Mouse (Mus musculus): ENCODE measurements around the gene Lysmd2. TPM values are rescaled to one million over a fixed set of nuclear protein-coding genes. Genes with fewer than 3 reads are reported as not detected.
A peak's percentile ranks its signal among the peaks of the same experiment; 100 is the strongest.

Lysmd2 gene
- polyA plus RNA-seq, 1 experiment from 2014 or later: 20.9 TPM

DNA sequence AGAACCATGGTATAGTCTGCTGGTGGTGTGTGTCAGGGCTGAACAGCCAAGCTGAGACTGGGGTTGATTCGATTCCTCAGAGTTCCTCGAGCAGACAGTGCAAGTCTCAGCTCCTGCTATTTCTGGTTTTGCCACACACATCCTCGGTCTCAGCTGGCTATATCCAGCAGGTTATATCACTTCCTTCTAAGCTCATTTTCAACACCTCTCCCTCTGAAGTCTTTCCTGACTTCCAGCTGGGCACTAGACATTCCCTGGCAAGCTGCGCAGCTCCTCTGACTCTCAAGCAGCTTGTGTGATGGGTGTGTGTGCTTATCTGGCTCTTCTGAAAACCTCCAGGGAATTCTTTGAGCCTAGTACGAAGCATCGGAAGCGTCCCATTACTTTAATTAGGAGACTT is 50.7 kb downstream of the Lysmd2 start:
- H3K9me3 ChIP-seq (replicated peaks): no peaks in the 10 kb centered on the region
- H3K36me3 ChIP-seq: no peaks in the 10 kb centered on the region
- peaks cover 5% of the 10 kb centered on the region; the same call in 1 of the 2 replicates for H3K4me1 ChIP-seq (replicated peaks)
- H3K27ac ChIP-seq: no peak overlapping the region
- WGBS: 20% methylated on average over 7 of the region's 7 CpGs
- H3K27me3 ChIP-seq: no peaks in the 10 kb centered on the region
- no peak for ATAC-seq (replicated peaks; ENCODE audit: insufficient number of reproducible peaks, insufficient read depth, low FRiP score, low read depth)
- 0 out of 2 replicates have a peak overlapping the region, but pooled peaks have one; percentile 6 for H3K4me2 ChIP-seq
- no peak overlapping the region for H3K4me3 ChIP-seq
- no peak overlapping the region for H3K9ac ChIP-seq

- WGBS: 64% methylated on average over 7 of the region's 7 CpGs
- H3K4me2 ChIP-seq: no peak overlapping the region
- no peaks in the 10 kb centered on the region for H3K36me3 ChIP-seq
- no peak overlapping the region for H3K4me3 ChIP-seq
- no peak for ATAC-seq (replicated peaks; ENCODE audit: insufficient number of reproducible peaks, insufficient read depth, low FRiP score, low read depth)
- no peak overlapping the region for H3K27ac ChIP-seq
- no peak overlapping the region for H3K9ac ChIP-seq
- no peaks in the 10 kb centered on the region for H3K9me3 ChIP-seq (replicated peaks)
- H3K4me1 ChIP-seq (replicated peaks): peaks cover 5% of the 10 kb centered on the region; the same call in 1 of the 2 replicates
- H3K27me3 ChIP-seq: peaks cover 1% of the 10 kb centered on the region; the same call in 1 of the 2 replicates
These were observed 52.8 kb downstream of the Lysmd2 start for GRCm38 (mm10) chr9:75678341-75678740.

DNA sequence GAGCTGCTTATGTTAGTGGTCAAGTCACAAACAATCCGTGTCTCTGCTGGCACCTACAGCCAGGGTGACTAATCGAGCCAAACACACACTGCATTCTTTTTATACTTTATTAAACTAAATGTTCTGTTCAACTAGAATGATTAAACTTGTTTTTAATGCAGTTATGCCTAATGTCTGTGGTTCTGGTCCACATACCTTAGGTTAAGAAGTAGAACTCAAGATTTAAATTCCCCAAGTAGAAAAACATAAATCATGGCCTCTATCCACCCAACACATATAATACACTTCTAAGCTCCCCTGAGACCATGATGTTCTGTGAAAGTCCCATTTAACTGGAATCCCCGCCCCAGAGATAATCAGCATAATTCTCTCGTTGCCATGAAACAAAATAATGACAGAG is 54.1 kb downstream of the Lysmd2 start:
- Histone ChIP-seq H3K9me3 (replicated peaks) (no peaks in the 10 kb centered on the region), H3K4me1 (replicated peaks) (peaks cover 8% of the 10 kb centered on the region), H3K27ac (no peak overlapping the region), H3K27me3 (peaks cover 8% of the 10 kb centered on the region), H3K4me3 (no peak overlapping the region), H3K36me3 (no peaks in the 10 kb centered on the region), H3K9ac (no peak overlapping the region), H3K4me2 (no peak overlapping the region)
- ATAC-seq (replicated peaks; ENCODE audit: insufficient number of reproducible peaks, insufficient read depth, low FRiP score, low read depth): no peak
- 71% methylated on average over 4 of the region's 4 CpGs for WGBS

GRCm38 (mm10) chr9:75680606-75681005 is 55.1 kb downstream of the Lysmd2 start:
- 85% methylated on average over 5 of the region's 5 CpGs for WGBS
- H3K9ac ChIP-seq: no peak overlapping the region
- H3K9me3 ChIP-seq (replicated peaks): no peaks in the 10 kb centered on the region
- H3K4me2 ChIP-seq: no peak overlapping the region
- peaks cover 8% of the 10 kb centered on the region for H3K4me1 ChIP-seq (replicated peaks)
- H3K27me3 ChIP-seq: peaks cover 8% of the 10 kb centered on the region
- no peak for ATAC-seq (replicated peaks; ENCODE audit: insufficient number of reproducible peaks, insufficient read depth, low FRiP score, low read depth)
- H3K36me3 ChIP-seq: no peaks in the 10 kb centered on the region
- no peak overlapping the region for H3K27ac ChIP-seq
- H3K4me3 ChIP-seq: no peak overlapping the region

- peak within 1 kb of the TSS; percentile 32 for H3K4me3 ChIP-seq
- H3K36me3 ChIP-seq: no peaks in the 10 kb centered on the region
- peak within 1 kb of the TSS; percentile 58 for H3K4me2 ChIP-seq
- H3K9me3 ChIP-seq (replicated peaks): no peaks in the 10 kb centered on the region
- no peak within 1 kb of the TSS for H3K9ac ChIP-seq
- peak; percentile 85 for ATAC-seq (replicated peaks; ENCODE audit: insufficient number of reproducible peaks, insufficient read depth, low FRiP score, low read depth)
- H3K27ac ChIP-seq: no peak within 1 kb of the TSS
- peaks cover 8% of the 10 kb centered on the region for H3K27me3 ChIP-seq
- WGBS: 9% methylated on average over 42 of the region's 42 CpGs
- peaks cover 3% of the 10 kb centered on the region for H3K4me1 ChIP-seq (replicated peaks)
These were observed 58.1 kb downstream of the Lysmd2 start, which contains the start of gene Scg3 for GRCm38 (mm10) chr9:75683426-75684191. Gene Scg3 (minus strand): TSS chr9:75684056.

- WGBS: 65% methylated on average over 4 of the region's 4 CpGs
- no peaks in the 10 kb centered on the region for H3K9me3 ChIP-seq (replicated peaks)
- H3K27me3 ChIP-seq: peaks cover 8% of the 10 kb centered on the region
- H3K9ac ChIP-seq: no peak overlapping the region
- peaks cover 3% of the 10 kb centered on the region for H3K4me1 ChIP-seq (replicated peaks)
- no peak overlapping the region for H3K27ac ChIP-seq
- no peak for ATAC-seq (replicated peaks; ENCODE audit: insufficient number of reproducible peaks, insufficient read depth, low FRiP score, low read depth)
- peak overlapping the region; percentile 32; the same call in 1 of the 2 replicates for H3K4me3 ChIP-seq
- no peaks in the 10 kb centered on the region for H3K36me3 ChIP-seq
- peak overlapping the region; percentile 58 for H3K4me2 ChIP-seq
These were observed 58.8 kb downstream of the Lysmd2 start for GRCm38 (mm10) chr9:75684292-75684691.

GRCm38 (mm10) chr9:75684772-75685171 is 59.2 kb downstream of the Lysmd2 start:
- no peaks in the 10 kb centered on the region for H3K9me3 ChIP-seq (replicated peaks)
- peaks cover 3% of the 10 kb centered on the region for H3K4me1 ChIP-seq (replicated peaks)
- 73% methylated on average over 3 of the region's 3 CpGs for WGBS
- H3K9ac ChIP-seq: no peak overlapping the region
- H3K4me2 ChIP-seq: no peak overlapping the region
- no peak overlapping the region for H3K4me3 ChIP-seq
- ATAC-seq (replicated peaks; ENCODE audit: insufficient number of reproducible peaks, insufficient read depth, low FRiP score, low read depth): no peak
- peaks cover 8% of the 10 kb centered on the region for H3K27me3 ChIP-seq
- no peaks in the 10 kb centered on the region for H3K36me3 ChIP-seq
- H3K27ac ChIP-seq: no peak overlapping the region

Other genes with a start within 250 kb of the Lysmd2 start
- gene Mapk6, start 215.7 kb upstream of the Lysmd2 start, polyA plus RNA-seq (2015; fragmentation: Nextera tagmentation; extraction: Ambion mirVana): 36.4 and 42.3 TPM in 2 replicates
- 27.1 and 27.7 TPM in 2 replicates for gene Leo1, start 184.2 kb upstream of the Lysmd2 start, polyA plus RNA-seq (2015; fragmentation: Nextera tagmentation; extraction: Ambion mirVana)
- gene Tmod3, start 66.1 kb upstream of the Lysmd2 start, polyA plus RNA-seq (2015; fragmentation: Nextera tagmentation; extraction: Ambion mirVana): 73.7 and 85.0 TPM in 2 replicates
- gene Tmod2, start 14.4 kb upstream of the Lysmd2 start, polyA plus RNA-seq (2015; fragmentation: Nextera tagmentation; extraction: Ambion mirVana): 5.2 and 8.9 TPM in 2 replicates
- 0.15 and 1.4 TPM in 2 replicates for gene Scg3, start 58.3 kb downstream of the Lysmd2 start, polyA plus RNA-seq (2015; fragmentation: Nextera tagmentation; extraction: Ambion mirVana)
- gene Bmp5, start 149.6 kb downstream of the Lysmd2 start, polyA plus RNA-seq (2015; fragmentation: Nextera tagmentation; extraction: Ambion mirVana): 5.4 and 6.4 TPM in 2 replicates